Mouse (Mus musculus): ENCODE data around the gene Gpr55. TPM values are rescaled to one million over a fixed set of nuclear protein-coding genes. Genes with fewer than 3 reads are reported as not detected.
A peak's percentile ranks its signal among the peaks of the same experiment; 100 is the strongest.

The Gpr55 gene
- polyA plus RNA-seq, 1 experiment from 2014 or later, result not detected

- H3K27ac ChIP-seq, result no peak overlapping the region
- no peak overlapping the region for H3K4me3 ChIP-seq
- H3K27me3 ChIP-seq (ENCODE audit: insufficient read depth, poor library complexity, severe bottlenecking), result no peaks in the 10 kb centered on the region
- DNase-seq (ENCODE audit: low spot score), result no peak
- 81% methylated on average over 2 of the region's 2 CpGs for WGBS
- no peaks in the 10 kb centered on the region for H3K9me3 ChIP-seq
- no peaks in the 10 kb centered on the region for H3K36me3 ChIP-seq
- H3K4me1 ChIP-seq, result peaks cover 3% of the 10 kb centered on the region; the same call in 1 of the 2 replicates
Observed at GRCm38 (mm10) chr1:85949085-85949684, 11.6 kb downstream of the Gpr55 start.

GRCm38 (mm10) chr1:85942318-85942717 is 18.5 kb downstream of the Gpr55 start:
- no peaks in the 10 kb centered on the region for H3K27me3 ChIP-seq (ENCODE audit: insufficient read depth, poor library complexity, severe bottlenecking)
- no peak overlapping the region for H3K4me3 ChIP-seq
- no peak for DNase-seq (ENCODE audit: low spot score)
- no peaks in the 10 kb centered on the region for H3K4me1 ChIP-seq
- 70% methylated on average over 8 of the region's 8 CpGs for WGBS
- H3K36me3 ChIP-seq, result no peaks in the 10 kb centered on the region
- H3K9me3 ChIP-seq, result no peaks in the 10 kb centered on the region
- H3K27ac ChIP-seq, result no peak overlapping the region

GRCm38 (mm10) chr1:85937323-85937722 is 23.5 kb downstream of the Gpr55 start:
- no peak for DNase-seq (ENCODE audit: low spot score)
- Histone ChIP-seq H3K27ac (no peak overlapping the region), H3K4me3 (no peak overlapping the region), H3K27me3 (ENCODE audit: insufficient read depth, poor library complexity, severe bottlenecking) (0 out of 2 replicates have a peak, but pooled peaks cover 8% of the 10 kb centered on the region), H3K36me3 (no peaks in the 10 kb centered on the region), H3K9me3 (no peaks in the 10 kb centered on the region), H3K4me1 (peaks cover 25% of the 10 kb centered on the region)
- WGBS, result 66% methylated on average over 1 of the region's 1 CpGs

- Histone ChIP-seq H3K27ac (no peak overlapping the region), H3K9me3 (no peaks in the 10 kb centered on the region), H3K36me3 (no peaks in the 10 kb centered on the region), H3K4me3 (no peak overlapping the region), H3K27me3 (ENCODE audit: insufficient read depth, poor library complexity, severe bottlenecking) (0 out of 2 replicates have a peak, but pooled peaks cover 8% of the 10 kb centered on the region), H3K4me1 (peaks cover 25% of the 10 kb centered on the region)
- peak; percentile 68 for DNase-seq (ENCODE audit: low spot score)
- WGBS, result 71% methylated on average over 6 of the region's 6 CpGs
Observed at GRCm38 (mm10) chr1:85936265-85936664, 24.5 kb downstream of the Gpr55 start.

GRCm38 (mm10) chr1:85935148-85935852 is 25.5 kb downstream of the Gpr55 start:
- DNase-seq (ENCODE audit: low spot score), result no peak
- Histone ChIP-seq H3K36me3 (no peaks in the 10 kb centered on the region), H3K27me3 (ENCODE audit: insufficient read depth, poor library complexity, severe bottlenecking) (0 out of 2 replicates have a peak, but pooled peaks cover 8% of the 10 kb centered on the region), H3K27ac (no peak overlapping the region), H3K4me3 (no peak overlapping the region), H3K4me1 (peaks cover 25% of the 10 kb centered on the region), H3K9me3 (no peaks in the 10 kb centered on the region)
- WGBS, result 42% methylated on average over 8 of the region's 8 CpGs

GRCm38 (mm10) chr1:85934560-85934959 is 26.2 kb downstream of the Gpr55 start:
- Histone ChIP-seq H3K27me3 (ENCODE audit: insufficient read depth, poor library complexity, severe bottlenecking) (0 out of 2 replicates have a peak, but pooled peaks cover 8% of the 10 kb centered on the region), H3K4me1 (peaks cover 25% of the 10 kb centered on the region)
- 6% methylated on average over 7 of the region's 7 CpGs for WGBS

GRCm38 (mm10) chr1:85933631-85934465 is 27.0 kb downstream of the Gpr55 start:
- WGBS, result 13% methylated on average over 11 of the region's 11 CpGs
- Histone ChIP-seq H3K4me3 (peak overlapping the region; percentile 12; the same call in 1 of the 2 replicates), H3K27ac (peak overlapping the region; percentile 53), H3K4me1 (peaks cover 25% of the 10 kb centered on the region), H3K36me3 (no peaks in the 10 kb centered on the region), H3K9me3 (no peaks in the 10 kb centered on the region), H3K27me3 (ENCODE audit: insufficient read depth, poor library complexity, severe bottlenecking) (0 out of 2 replicates have a peak, but pooled peaks cover 8% of the 10 kb centered on the region)
- DNase-seq (ENCODE audit: low spot score), result peak; percentile 62

More at GRCm38 (mm10) chr1:85934560-85934959, 26.2 kb downstream of the Gpr55 start:
- H3K9me3 ChIP-seq, result no peaks in the 10 kb centered on the region
- peak; percentile 58 for DNase-seq (ENCODE audit: low spot score)
- H3K4me3 ChIP-seq, result no peak overlapping the region
- H3K36me3 ChIP-seq, result no peaks in the 10 kb centered on the region
- H3K27ac ChIP-seq, result 0 out of 2 replicates have a peak overlapping the region, but pooled peaks have one; percentile 7

GRCm38 (mm10) chr1:85933226-85933625 is 27.6 kb downstream of the Gpr55 start:
- Histone ChIP-seq H3K4me3 (peak overlapping the region; percentile 12; the same call in 1 of the 2 replicates), H3K4me1 (peaks cover 28% of the 10 kb centered on the region), H3K27ac (0 out of 2 replicates have a peak overlapping the region, but pooled peaks have one; percentile 24), H3K9me3 (no peaks in the 10 kb centered on the region), H3K36me3 (no peaks in the 10 kb centered on the region), H3K27me3 (ENCODE audit: insufficient read depth, poor library complexity, severe bottlenecking) (0 out of 2 replicates have a peak, but pooled peaks cover 8% of the 10 kb centered on the region)
- peak; percentile 19 for DNase-seq (ENCODE audit: low spot score)
- WGBS, result 41% methylated on average over 7 of the region's 7 CpGs

GRCm38 (mm10) chr1:85931170-85931569 is 29.6 kb downstream of the Gpr55 start:
- peaks cover 27% of the 10 kb centered on the region for H3K4me1 ChIP-seq
- H3K27me3 ChIP-seq (ENCODE audit: insufficient read depth, poor library complexity, severe bottlenecking), result no peaks in the 10 kb centered on the region
- 80% methylated on average over 5 of the region's 5 CpGs for WGBS
- H3K4me3 ChIP-seq, result no peak overlapping the region
- peak; percentile 67 for DNase-seq (ENCODE audit: low spot score)
- no peaks in the 10 kb centered on the region for H3K9me3 ChIP-seq
- H3K36me3 ChIP-seq, result no peaks in the 10 kb centered on the region
- no peak overlapping the region for H3K27ac ChIP-seq

- peaks cover 24% of the 10 kb centered on the region for H3K4me1 ChIP-seq
- H3K27ac ChIP-seq, result no peak overlapping the region
- no peaks in the 10 kb centered on the region for H3K9me3 ChIP-seq
- H3K4me3 ChIP-seq, result no peak overlapping the region
- no peaks in the 10 kb centered on the region for H3K36me3 ChIP-seq
- DNase-seq (ENCODE audit: low spot score), result no peak
- 72% methylated on average over 6 of the region's 6 CpGs for WGBS
- H3K27me3 ChIP-seq (ENCODE audit: insufficient read depth, poor library complexity, severe bottlenecking), result no peaks in the 10 kb centered on the region
Observed at GRCm38 (mm10) chr1:85929406-85929805, 31.4 kb downstream of the Gpr55 start.

GRCm38 (mm10) chr1:85928688-85929065 is 32.1 kb downstream of the Gpr55 start:
- H3K9me3 ChIP-seq, result no peaks in the 10 kb centered on the region
- no peaks in the 10 kb centered on the region for H3K36me3 ChIP-seq
- H3K4me1 ChIP-seq, result peaks cover 17% of the 10 kb centered on the region
- H3K27me3 ChIP-seq (ENCODE audit: insufficient read depth, poor library complexity, severe bottlenecking), result no peaks in the 10 kb centered on the region
- no peak for DNase-seq (ENCODE audit: low spot score)
- no peak overlapping the region for H3K4me3 ChIP-seq
- WGBS, result 75% methylated on average over 4 of the region's 4 CpGs
- H3K27ac ChIP-seq, result no peak overlapping the region

- no peaks in the 10 kb centered on the region for H3K36me3 ChIP-seq
- 57% methylated on average over 4 of the region's 4 CpGs for WGBS
- H3K9me3 ChIP-seq, result no peaks in the 10 kb centered on the region
- DNase-seq (ENCODE audit: low spot score), result no peak
- peaks cover 12% of the 10 kb centered on the region for H3K4me1 ChIP-seq
- no peak within 1 kb of the TSS for H3K4me3 ChIP-seq
- H3K27me3 ChIP-seq (ENCODE audit: insufficient read depth, poor library complexity, severe bottlenecking), result no peaks in the 10 kb centered on the region
- no peak within 1 kb of the TSS for H3K27ac ChIP-seq
Observed at GRCm38 (mm10) chr1:85928057-85928687, 32.6 kb downstream of the Gpr55 start, which contains the start of gene 4933407L21Rik. Gene 4933407L21Rik, plus strand, starts transcription at chr1:85928483.

Data from heart, embryonic 10.5 days (tissue).